Mouse (Mus musculus) neural tube, embryonic 11.5 days (tissue): ENCODE results near the gene Npat. TPM values are rescaled to one million over a fixed set of nuclear protein-coding genes. Genes with fewer than 3 reads are reported as not detected.

Source experiments
- ATAC-seq: fragments of 200-750 bp; cut with Nextera tagmentation; 2 replicates; pipeline ENCODE4 v1.8.0; 2017; ENCODE audit warnings: moderate number of reproducible peaks, mild to moderate bottlenecking, moderate TSS enrichment, moderate library complexity; ENCODE audit not compliant: insufficient read depth, low FRiP score, low TSS enrichment
- DNase-seq: peaks from one replicate; pipeline ENCODE4 v3.0.0-alpha.2; 2015; ENCODE audit warnings: low spot score
- H3K27ac ChIP-seq: fragments of 300-500 bp; sonication (generic); 2 replicates; pipeline ENCODE4 v1.5.1; 2014; ENCODE audit warnings: low read depth, mild to moderate bottlenecking, low read length
- H3K27me3 ChIP-seq: fragments of 300-500 bp; sonication (generic); 2 replicates; pipeline ENCODE4 v1.6.1; 2014; ENCODE audit warnings: mild to moderate bottlenecking, low read length, mixed read lengths; ENCODE audit not compliant: control insufficient read depth, insufficient read depth
- H3K36me3 ChIP-seq: fragments of 300-500 bp; sonication (generic); 2 replicates; pipeline ENCODE4 v1.6.1; 2014; ENCODE audit warnings: mild to moderate bottlenecking, low read length, moderate library complexity, mixed read lengths; ENCODE audit not compliant: control insufficient read depth, insufficient read depth
- H3K4me1 ChIP-seq: fragments of 300-500 bp; sonication (generic); 2 replicates; pipeline ENCODE4 v1.6.1; 2014; ENCODE audit warnings: low read length, mixed read lengths; ENCODE audit not compliant: control insufficient read depth, insufficient read depth
- H3K4me2 ChIP-seq: fragments of 300-500 bp; sonication (generic); 2 replicates; pipeline ENCODE4 v1.6.1; 2014; ENCODE audit warnings: low read depth, mild to moderate bottlenecking, moderate library complexity
- H3K4me3 ChIP-seq: fragments of 300-500 bp; sonication (generic); 2 replicates; pipeline ENCODE4 v1.5.1; 2014; ENCODE audit warnings: low read depth, low read length
- H3K9ac ChIP-seq: fragments of 300-500 bp; sonication (generic); 2 replicates; pipeline ENCODE4 v1.6.1; 2014; ENCODE audit warnings: mild to moderate bottlenecking, low read length
- H3K9me3 ChIP-seq: fragments of 300-500 bp; sonication (generic); 2 replicates; pipeline ENCODE4 v1.6.1; 2016; ENCODE audit warnings: low read length; ENCODE audit not compliant: control insufficient read depth
- WGBS: fragments of 180-500 bp; shearing (Covaris S2); extraction: QIAGEN DNeasy Blood & Tissue Kit; methylation state at CpG from one replicate; pipeline ENCODE4 v1.1.7; 2014; 5-methylcytosine and 5-hydroxymethylcytosine counted together
- polyA plus RNA-seq: library from polyadenylated mRNA; unstranded; fragments of >200 nt; fragmentation: Nextera tagmentation; extraction: Ambion mirVana; gene quantifications from 2 replicates; pipeline ENCODE4 v1.2.1, GENCODE M21; 2014

The Npat gene
- polyA plus RNA-seq, 1 experiment from 2014 or later: 22.8 TPM

DNA sequence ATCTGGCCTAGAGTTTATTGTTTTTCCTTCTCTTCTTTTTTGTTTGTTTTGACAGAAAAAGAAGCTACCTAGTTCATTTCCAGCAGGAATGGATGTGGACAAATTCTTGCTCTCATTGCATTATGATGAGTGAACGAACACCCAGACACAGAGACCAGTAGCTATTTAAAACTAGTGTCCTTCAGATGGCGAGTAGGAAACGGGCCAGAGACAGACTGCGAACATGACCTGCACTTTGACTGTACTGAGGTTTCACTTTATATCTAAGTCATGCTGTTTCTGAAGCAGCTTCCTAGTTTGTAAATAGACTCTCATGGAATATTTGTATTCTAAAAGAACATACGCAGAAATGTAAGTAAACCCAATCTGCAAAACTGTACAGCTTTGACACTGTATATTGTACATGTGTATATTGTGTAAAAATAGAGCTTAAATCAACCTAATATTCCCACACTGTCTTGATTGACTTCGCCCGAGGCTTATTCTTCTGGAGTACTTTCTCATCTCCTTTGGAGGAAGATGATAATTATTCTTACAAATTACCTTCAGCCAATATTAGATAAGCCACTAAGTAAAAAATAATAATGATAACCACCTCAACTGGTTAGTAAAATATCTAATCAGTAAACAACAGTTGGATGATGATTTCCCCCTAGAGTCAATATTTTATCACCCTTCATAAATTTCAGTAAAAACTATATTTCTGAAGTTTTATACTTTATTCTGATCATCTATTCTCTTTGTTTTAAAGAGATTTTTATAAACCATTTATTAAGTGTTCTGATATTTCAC, 35.9 kb downstream of the Npat start:
- ATAC-seq: no peak
- peaks cover 13% of the 10 kb centered on the region for H3K36me3 ChIP-seq
- 97% methylated on average over 7 of the region's 7 CpGs for WGBS
- DNase-seq: no peak
- no peaks in the 10 kb centered on the region for H3K9me3 ChIP-seq
- no peaks in the 10 kb centered on the region for H3K4me1 ChIP-seq
- no peak overlapping the region for H3K9ac ChIP-seq
- H3K27ac ChIP-seq: no peak overlapping the region
- no peak overlapping the region for H3K4me2 ChIP-seq
- no peak overlapping the region for H3K4me3 ChIP-seq
- no peaks in the 10 kb centered on the region for H3K27me3 ChIP-seq

DNA sequence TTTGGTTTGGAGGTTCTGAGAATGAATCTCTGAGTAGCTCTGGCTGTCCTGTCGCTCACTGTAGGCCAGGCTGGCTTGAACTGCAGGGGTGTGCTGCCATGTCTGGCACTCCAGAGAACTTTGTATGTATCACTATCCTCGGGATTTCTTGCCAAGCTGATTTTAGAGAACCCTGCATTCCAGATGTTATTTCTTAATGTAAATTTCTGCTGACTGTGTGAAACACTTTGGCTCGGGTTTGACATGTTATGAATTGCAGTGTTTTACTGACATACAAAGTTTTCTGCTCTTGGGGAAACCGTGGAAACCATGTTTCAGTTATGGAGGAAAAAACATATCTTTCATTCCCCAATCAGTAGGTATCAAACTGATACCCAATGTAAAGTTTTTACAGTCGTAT, 38.9 kb downstream of the Npat start:
- no peaks in the 10 kb centered on the region for H3K9me3 ChIP-seq
- H3K4me2 ChIP-seq: no peak overlapping the region
- no peaks in the 10 kb centered on the region for H3K4me1 ChIP-seq
- H3K27ac ChIP-seq: no peak overlapping the region
- ATAC-seq (no peak), DNase-seq (no peak)
- no peaks in the 10 kb centered on the region for H3K27me3 ChIP-seq
- H3K9ac ChIP-seq: no peak overlapping the region
- no peak overlapping the region for H3K4me3 ChIP-seq
- 92% methylated on average over 5 of the region's 5 CpGs for WGBS
- H3K36me3 ChIP-seq: peaks cover 9% of the 10 kb centered on the region

DNA sequence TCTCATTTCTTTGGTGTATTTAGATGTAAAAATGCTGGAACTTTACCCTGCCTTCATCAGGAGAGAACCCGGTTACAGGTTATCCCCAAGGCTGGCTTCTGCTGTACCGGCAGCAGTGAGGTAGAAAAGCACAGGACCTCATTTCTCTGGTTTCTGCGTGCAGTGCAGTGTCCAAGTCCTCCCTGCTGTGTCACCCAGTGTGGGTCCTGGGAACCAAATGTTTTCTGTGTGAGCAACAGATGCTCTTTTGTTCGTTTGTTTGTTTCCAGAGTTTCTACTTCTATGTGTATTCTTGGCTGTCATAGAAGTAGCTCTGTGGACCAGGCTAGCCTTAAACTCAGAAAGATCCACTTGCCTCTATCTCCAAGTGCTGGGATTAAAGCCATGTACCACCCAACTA, 45.0 kb downstream of the Npat start:
- Histone ChIP-seq H3K4me1 (no peaks in the 10 kb centered on the region), H3K27ac (no peak overlapping the region), H3K9ac (no peak overlapping the region), H3K36me3 (peaks cover 5% of the 10 kb centered on the region; the same call in 1 of the 2 replicates), H3K4me3 (no peak overlapping the region), H3K4me2 (no peak overlapping the region), H3K9me3 (no peaks in the 10 kb centered on the region), H3K27me3 (no peaks in the 10 kb centered on the region)
- DNase-seq (no peak), ATAC-seq (no peak)
- 85% methylated on average over 4 of the region's 4 CpGs for WGBS

DNA sequence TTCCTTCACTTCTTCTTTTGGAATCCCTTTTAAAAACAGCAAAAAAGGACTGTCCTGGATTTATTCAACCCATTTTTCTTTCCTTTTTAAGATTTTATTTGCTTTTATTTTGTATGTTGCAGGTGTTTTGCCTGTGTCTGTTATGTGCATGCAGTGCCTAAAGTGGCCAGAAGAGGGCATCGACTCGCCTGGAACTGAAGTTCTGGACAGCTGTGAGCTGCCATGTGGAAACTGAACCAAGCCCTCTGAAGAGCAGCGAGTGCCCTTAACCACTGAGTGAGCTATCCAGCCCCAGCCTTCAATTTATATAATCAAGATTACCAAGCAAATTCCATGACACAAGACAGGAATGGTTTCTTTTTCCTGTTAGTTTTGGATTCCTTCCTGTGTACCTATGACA, 57.9 kb downstream of the Npat start:
- H3K4me2 ChIP-seq: no peak overlapping the region
- H3K9ac ChIP-seq: no peak overlapping the region
- WGBS: 16% methylated on average over 3 of the region's 3 CpGs
- H3K27me3 ChIP-seq: no peaks in the 10 kb centered on the region
- H3K4me3 ChIP-seq: no peak overlapping the region
- no peaks in the 10 kb centered on the region for H3K9me3 ChIP-seq
- H3K36me3 ChIP-seq: no peaks in the 10 kb centered on the region
- no peak overlapping the region for H3K27ac ChIP-seq
- DNase-seq: peak; percentile 63
- no peaks in the 10 kb centered on the region for H3K4me1 ChIP-seq
- ATAC-seq: no peak

DNA sequence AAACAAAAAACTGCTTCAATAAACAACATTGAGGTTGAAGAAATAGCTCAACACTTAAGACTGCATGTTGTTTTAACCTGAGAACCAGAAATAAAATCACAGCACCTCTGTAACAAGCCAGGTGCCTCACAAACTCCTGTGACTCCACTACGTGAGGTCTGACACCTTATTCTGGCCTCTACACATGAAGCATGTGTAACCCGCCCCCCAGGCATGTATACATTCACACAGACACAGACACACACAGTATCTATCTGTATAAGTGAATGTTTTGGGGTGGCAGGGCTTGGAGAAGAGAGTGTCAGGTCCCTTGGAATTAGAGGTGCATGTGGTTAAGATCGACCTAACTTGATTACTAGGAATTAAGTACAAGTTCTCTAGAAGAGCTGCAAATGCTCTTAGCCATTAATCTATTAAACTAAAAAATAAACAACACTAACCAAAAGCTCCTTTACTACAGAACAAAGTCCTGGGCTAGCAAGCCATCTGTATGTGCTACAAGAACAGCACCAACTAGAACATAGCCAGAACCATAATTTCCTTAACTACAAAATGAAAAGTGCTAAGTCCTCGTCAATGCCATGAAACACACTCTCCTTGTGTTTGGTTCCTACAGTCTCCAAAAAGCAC, 60.2 kb downstream of the Npat start:
- ATAC-seq: no peak
- no peak overlapping the region for H3K4me2 ChIP-seq
- WGBS: 93% methylated on average over 4 of the region's 4 CpGs
- DNase-seq: no peak
- no peak overlapping the region for H3K9ac ChIP-seq
- no peaks in the 10 kb centered on the region for H3K36me3 ChIP-seq
- no peaks in the 10 kb centered on the region for H3K9me3 ChIP-seq
- H3K27me3 ChIP-seq: no peaks in the 10 kb centered on the region
- no peak overlapping the region for H3K4me3 ChIP-seq
- no peak overlapping the region for H3K27ac ChIP-seq
- no peaks in the 10 kb centered on the region for H3K4me1 ChIP-seq

DNA sequence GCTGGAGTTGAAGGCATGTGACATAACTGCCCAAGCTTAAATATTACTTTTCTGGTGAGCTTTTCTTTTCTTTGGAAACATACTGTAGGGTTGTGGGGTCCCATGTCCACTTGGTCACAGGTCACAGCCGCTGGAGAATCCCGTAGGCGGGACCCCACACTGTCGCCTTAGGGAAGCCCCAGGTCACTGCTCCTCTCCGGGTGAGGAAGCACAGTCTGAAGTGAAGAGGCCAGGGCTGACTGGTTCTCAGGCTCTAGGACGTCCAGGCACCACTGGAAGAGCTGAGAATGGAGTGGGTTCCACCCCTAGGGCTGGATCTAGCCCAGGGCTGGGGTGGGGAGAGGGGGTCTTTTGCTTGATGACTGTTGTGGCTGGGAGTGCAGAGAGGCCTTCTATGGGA, 61.8 kb downstream of the Npat start:
- no peaks in the 10 kb centered on the region for H3K9me3 ChIP-seq
- H3K4me3 ChIP-seq: no peak overlapping the region
- WGBS: 79% methylated on average over 6 of the region's 6 CpGs
- H3K27ac ChIP-seq: no peak overlapping the region
- H3K9ac ChIP-seq: no peak overlapping the region
- H3K27me3 ChIP-seq: no peaks in the 10 kb centered on the region
- H3K4me1 ChIP-seq: no peaks in the 10 kb centered on the region
- DNase-seq (no peak), ATAC-seq (no peak)
- H3K36me3 ChIP-seq: no peaks in the 10 kb centered on the region
- H3K4me2 ChIP-seq: no peak overlapping the region

DNA sequence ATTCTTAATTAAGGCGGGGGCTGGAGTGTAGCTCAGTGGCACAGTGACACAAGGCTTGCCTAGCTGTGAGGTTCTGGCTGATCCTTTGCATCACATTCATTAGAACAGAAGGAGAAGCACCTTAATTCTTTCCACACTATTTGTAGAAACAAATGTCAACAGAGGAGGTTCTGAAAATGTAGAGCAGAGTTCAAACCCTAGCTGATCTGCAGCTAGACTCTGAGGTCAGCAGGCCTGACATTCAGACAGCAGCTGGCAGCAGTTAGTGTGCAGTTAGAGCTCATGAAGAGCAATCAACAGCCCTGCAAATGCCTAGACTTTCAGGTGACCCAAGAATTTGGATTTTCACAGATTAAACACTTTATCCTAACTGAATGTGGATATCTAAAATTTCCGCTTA, 64.7 kb downstream of the Npat start:
- Histone ChIP-seq H3K27me3 (no peaks in the 10 kb centered on the region), H3K4me1 (no peaks in the 10 kb centered on the region), H3K9me3 (no peaks in the 10 kb centered on the region), H3K36me3 (no peaks in the 10 kb centered on the region), H3K4me3 (no peak overlapping the region), H3K9ac (no peak overlapping the region), H3K4me2 (no peak overlapping the region), H3K27ac (no peak overlapping the region)
- WGBS: 93% methylated on average over 2 of the region's 2 CpGs
- DNase-seq: no peak
- ATAC-seq: no peak

DNA sequence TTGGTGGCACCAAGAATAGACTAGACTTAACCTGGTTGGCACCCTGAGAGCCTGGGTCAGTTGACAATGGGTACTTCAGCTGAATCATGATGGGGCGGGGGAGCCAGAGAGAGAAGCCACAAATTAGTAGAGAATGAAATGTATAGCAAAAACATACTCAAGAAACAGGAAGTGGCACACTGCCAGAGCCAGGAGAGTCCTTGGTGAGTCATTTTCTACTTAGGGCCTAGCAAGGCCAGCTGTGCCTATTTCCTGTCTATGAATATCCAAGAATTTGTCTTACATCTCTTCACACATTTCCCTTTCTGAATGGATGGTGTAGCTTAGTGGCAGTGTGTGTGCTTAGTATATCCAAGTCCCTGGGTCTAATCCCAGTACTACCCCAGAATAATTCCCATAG, 66.5 kb downstream of the Npat start:
- Histone ChIP-seq H3K36me3 (no peaks in the 10 kb centered on the region), H3K4me2 (no peak overlapping the region), H3K27ac (no peak overlapping the region), H3K4me3 (no peak overlapping the region), H3K4me1 (no peaks in the 10 kb centered on the region), H3K9me3 (no peaks in the 10 kb centered on the region), H3K9ac (no peak overlapping the region), H3K27me3 (no peaks in the 10 kb centered on the region)
- 88% methylated on average over 1 of the region's 1 CpGs for WGBS
- ATAC-seq: no peak
- DNase-seq: no peak

DNA sequence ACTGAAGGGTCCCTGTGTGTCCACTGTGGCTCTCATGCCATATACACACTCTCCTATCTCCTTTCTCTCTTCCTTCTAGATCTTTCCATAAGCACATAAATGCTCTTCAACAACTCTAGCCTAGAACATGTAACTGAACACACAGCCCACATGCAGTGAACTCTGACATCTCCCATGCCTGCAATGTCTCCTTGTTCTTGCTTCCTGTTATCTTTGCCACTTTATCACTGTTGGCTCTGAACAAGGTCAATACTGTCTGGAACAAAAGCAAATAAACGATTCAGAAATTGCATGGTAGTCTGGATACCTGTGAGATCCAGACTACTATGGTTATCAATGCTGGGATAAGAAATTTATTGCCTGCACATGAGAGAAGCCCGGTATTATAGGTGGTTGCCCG, 67.0 kb downstream of the Npat start:
- ATAC-seq: no peak
- Histone ChIP-seq H3K9ac (no peak overlapping the region), H3K4me3 (no peak overlapping the region), H3K9me3 (no peaks in the 10 kb centered on the region), H3K27me3 (no peaks in the 10 kb centered on the region), H3K4me1 (no peaks in the 10 kb centered on the region), H3K27ac (no peak overlapping the region), H3K4me2 (no peak overlapping the region), H3K36me3 (no peaks in the 10 kb centered on the region)
- 85% methylated on average over 3 of the region's 3 CpGs for WGBS
- no peak for DNase-seq
